Mouse (Mus musculus) midbrain, embryonic 13.5 days (tissue): ENCODE measurements around the gene Naaladl1. TPM values are rescaled to one million over a fixed set of nuclear protein-coding genes. Genes with fewer than 3 reads are reported as not detected.

Experiments
- ATAC-seq: fragments of 200-750 bp; cut with Nextera tagmentation; 2 replicates; pipeline ENCODE4 v1.8.0; 2017; ENCODE audit warnings: mild to moderate bottlenecking, moderate TSS enrichment, moderate library complexity
- H3K27ac ChIP-seq: fragments of 300-500 bp; sonication (generic); 2 replicates; pipeline ENCODE4 v1.5.1; 2015; ENCODE audit warnings: inconsistent platforms, mild to moderate bottlenecking, moderate library complexity
- H3K27me3 ChIP-seq: fragments of 300-500 bp; sonication (generic); 2 replicates; pipeline ENCODE4 v1.6.1; 2015; ENCODE audit warnings: mild to moderate bottlenecking, inconsistent platforms
- H3K36me3 ChIP-seq: fragments of 300-500 bp; sonication (generic); 2 replicates; pipeline ENCODE4 v1.6.1; 2015; ENCODE audit warnings: mild to moderate bottlenecking, inconsistent platforms
- H3K4me1 ChIP-seq: fragments of 300-500 bp; sonication (generic); replicated peaks from 2 replicates; pipeline ENCODE4 v1.6.1; 2015; ENCODE audit warnings: inconsistent platforms
- H3K4me2 ChIP-seq: fragments of 300-500 bp; sonication (generic); replicated peaks from 2 replicates; pipeline ENCODE4 v1.6.1; 2015; ENCODE audit warnings: moderate library complexity, mild to moderate bottlenecking, inconsistent platforms
- H3K4me3 ChIP-seq: fragments of 300-500 bp; sonication (generic); replicated peaks from 2 replicates; pipeline ENCODE4 v1.5.1; 2015; ENCODE audit warnings: mild to moderate bottlenecking, inconsistent platforms
- H3K9ac ChIP-seq: fragments of 300-500 bp; sonication (generic); replicated peaks from 2 replicates; pipeline ENCODE4 v1.6.1; 2015; ENCODE audit warnings: mild to moderate bottlenecking, inconsistent platforms
- H3K9me3 ChIP-seq: fragments of 300-500 bp; sonication (generic); 2 replicates; pipeline ENCODE4 v1.6.1; 2016; ENCODE audit warnings: mild to moderate bottlenecking, inconsistent platforms
- WGBS: fragments of 180-500 bp; shearing (Covaris S2); methylation state at CpG from one replicate; pipeline ENCODE4 v1.1.7; 2015; 5-methylcytosine and 5-hydroxymethylcytosine counted together
- polyA plus RNA-seq: library from polyadenylated mRNA; unstranded; fragments of >200 nt; fragmentation: Nextera tagmentation; extraction: Ambion mirVana; gene quantifications from 2 replicates; pipeline ENCODE4 v1.2.1, GENCODE M21; 2015

Naaladl1 gene
- 0.52 and 0.58 TPM in 2 replicates for polyA plus RNA-seq

DNA sequence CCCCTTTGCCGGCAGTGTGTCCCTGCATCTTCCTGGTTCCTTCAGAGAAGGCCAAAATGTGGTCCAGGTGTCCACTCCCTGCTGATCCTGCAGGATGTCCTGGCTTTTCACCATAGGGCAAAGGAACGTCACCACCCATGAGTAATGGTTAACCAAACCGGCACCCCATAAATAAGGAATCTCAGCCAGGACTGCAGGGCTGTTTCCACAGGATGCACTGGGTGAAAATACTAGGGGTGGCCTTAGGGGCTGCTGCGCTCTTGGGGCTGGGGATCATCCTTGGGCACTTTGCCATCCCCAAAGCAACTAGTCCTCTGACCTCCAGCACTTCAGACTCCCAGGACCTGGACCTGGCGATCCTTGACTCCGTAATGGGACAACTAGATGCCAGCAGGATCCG lies at the start of gene Naaladl1:
Naaladl1 (plus strand) TSS at position 197 of the 400 bp plus-strand sequence.
- no peak within 1 kb of the TSS for H3K27ac ChIP-seq
- H3K36me3 ChIP-seq = no peaks in the 10 kb centered on the region
- H3K4me2 ChIP-seq = no peak within 1 kb of the TSS
- 0 out of 2 replicates have a peak within 1 kb of the TSS, but pooled peaks have one; percentile 1 for H3K9ac ChIP-seq
- ATAC-seq = no peak
- no peaks in the 10 kb centered on the region for H3K9me3 ChIP-seq
- H3K27me3 ChIP-seq = no peaks in the 10 kb centered on the region
- H3K4me1 ChIP-seq = no peaks in the 10 kb centered on the region
- WGBS = 89% methylated on average over 7 of the region's 7 CpGs
- H3K4me3 ChIP-seq = no peak within 1 kb of the TSS

DNA sequence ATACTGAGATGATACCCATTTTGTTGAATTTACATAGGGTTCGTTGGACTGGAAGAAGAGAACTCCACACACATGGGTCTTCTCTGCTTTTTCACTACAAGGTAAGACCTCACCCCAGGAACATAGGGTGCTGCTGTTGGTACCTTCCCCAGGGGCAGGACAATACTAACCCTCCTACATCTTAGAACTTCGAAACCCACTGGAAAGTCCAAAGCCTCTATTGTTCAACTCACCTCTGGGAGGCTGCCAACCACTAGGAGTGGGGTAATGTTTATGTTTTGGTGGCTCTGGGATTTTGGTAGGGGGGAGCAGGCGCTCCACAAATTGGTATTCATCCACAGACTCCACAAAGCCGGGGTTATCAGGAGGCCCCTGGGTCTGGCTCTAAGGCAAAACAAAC lies 48.9 kb upstream of the Naaladl1 start:
- peaks cover 28% of the 10 kb centered on the region for H3K4me1 ChIP-seq
- H3K27me3 ChIP-seq = no peaks in the 10 kb centered on the region
- peak overlapping the region; percentile 87 for H3K4me2 ChIP-seq
- no peaks in the 10 kb centered on the region for H3K9me3 ChIP-seq
- H3K27ac ChIP-seq = no peak overlapping the region
- ATAC-seq = no peak
- H3K4me3 ChIP-seq = peak overlapping the region; percentile 81
- H3K9ac ChIP-seq = peak overlapping the region; percentile 78
- WGBS = 57% methylated on average over 4 of the region's 4 CpGs
- H3K36me3 ChIP-seq = peaks cover 51% of the 10 kb centered on the region

DNA sequence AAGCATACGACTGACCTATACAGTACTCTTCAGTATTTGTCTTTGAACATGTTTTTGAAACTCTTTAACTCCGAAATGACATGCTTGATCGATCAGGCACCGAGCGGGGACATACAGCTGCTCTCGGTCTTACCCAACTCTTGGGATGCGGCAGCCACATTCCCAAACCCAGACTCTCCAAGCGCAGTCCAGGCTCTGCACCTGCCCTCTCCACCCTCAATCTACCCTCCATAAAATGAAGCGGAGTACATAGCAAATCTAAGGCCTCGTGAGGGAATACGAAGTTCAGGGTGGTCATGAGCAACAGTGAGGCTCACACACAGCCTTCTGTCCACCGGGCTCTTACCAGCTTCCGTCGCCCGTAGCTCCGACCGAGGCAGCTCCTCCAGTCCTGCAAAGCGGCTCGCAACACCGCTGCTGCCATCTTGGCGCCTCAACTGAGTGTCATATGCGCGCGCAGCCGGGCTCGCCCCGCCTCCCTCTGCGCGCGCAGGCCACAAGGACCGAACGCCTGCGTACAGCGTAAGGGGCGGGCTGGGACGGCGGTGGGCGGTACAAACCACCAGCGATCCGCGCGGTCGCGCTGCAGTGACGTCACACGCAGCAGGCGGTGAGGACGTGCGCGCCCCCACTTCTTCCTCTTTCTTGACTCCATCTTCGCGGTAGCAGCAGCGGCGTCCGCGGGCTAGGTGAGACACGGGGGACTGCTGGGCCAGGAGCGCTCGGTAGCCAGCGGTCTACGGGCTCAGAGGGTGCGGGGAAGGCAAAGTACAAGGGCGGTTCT lies 48.1 kb upstream of the Naaladl1 start, which contains the start of the genes Mrpl49 and Fau:
Mrpl49 (minus strand) TSS at position 473 of the 784 bp plus-strand sequence.
Fau (plus strand) TSS at position 532 of the 784 bp plus-strand sequence.
- peak; percentile 88 for ATAC-seq
- Histone ChIP-seq H3K4me1 (peaks cover 36% of the 10 kb centered on the region), H3K4me2 (peak within 1 kb of the TSS; percentile 87), H3K9ac (peak within 1 kb of the TSS; percentile 91), H3K9me3 (no peaks in the 10 kb centered on the region), H3K27ac (peak within 1 kb of the TSS; percentile 81), H3K27me3 (no peaks in the 10 kb centered on the region), H3K36me3 (peaks cover 43% of the 10 kb centered on the region), H3K4me3 (peak within 1 kb of the TSS; percentile 81)
- WGBS = under 1% methylated on average over 63 of the region's 63 CpGs

DNA sequence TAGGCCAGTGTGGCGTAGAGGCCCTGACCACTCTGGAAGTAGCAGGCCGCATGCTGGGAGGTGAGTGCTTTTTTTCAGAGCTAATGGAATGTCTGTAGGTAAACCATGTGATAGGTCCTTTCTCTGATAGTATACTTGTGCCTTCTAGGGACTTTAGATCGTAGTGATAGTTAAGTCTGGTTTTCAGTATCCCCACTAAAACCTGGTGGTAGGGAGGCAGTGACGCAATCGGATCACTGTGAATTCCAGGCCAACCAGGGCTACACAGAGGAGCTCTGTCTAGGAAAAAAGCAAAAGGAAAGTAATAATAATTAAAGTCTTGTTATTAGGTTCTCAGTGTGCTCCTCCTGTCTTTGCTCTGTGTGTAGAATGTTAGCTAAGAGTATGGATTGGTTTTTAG lies 47.1 kb upstream of the Naaladl1 start:
- peak overlapping the region; percentile 81 for H3K4me3 ChIP-seq
- 35% methylated on average over 5 of the region's 5 CpGs for WGBS
- H3K9ac ChIP-seq = peak overlapping the region; percentile 91
- H3K4me1 ChIP-seq = peaks cover 46% of the 10 kb centered on the region
- peaks cover 32% of the 10 kb centered on the region for H3K36me3 ChIP-seq
- no peaks in the 10 kb centered on the region for H3K27me3 ChIP-seq
- H3K27ac ChIP-seq = no peak overlapping the region
- peak overlapping the region; percentile 86 for H3K4me2 ChIP-seq
- H3K9me3 ChIP-seq = no peaks in the 10 kb centered on the region
- 0 out of 2 replicates have a peak, but pooled peaks have one; percentile 0 for ATAC-seq

DNA sequence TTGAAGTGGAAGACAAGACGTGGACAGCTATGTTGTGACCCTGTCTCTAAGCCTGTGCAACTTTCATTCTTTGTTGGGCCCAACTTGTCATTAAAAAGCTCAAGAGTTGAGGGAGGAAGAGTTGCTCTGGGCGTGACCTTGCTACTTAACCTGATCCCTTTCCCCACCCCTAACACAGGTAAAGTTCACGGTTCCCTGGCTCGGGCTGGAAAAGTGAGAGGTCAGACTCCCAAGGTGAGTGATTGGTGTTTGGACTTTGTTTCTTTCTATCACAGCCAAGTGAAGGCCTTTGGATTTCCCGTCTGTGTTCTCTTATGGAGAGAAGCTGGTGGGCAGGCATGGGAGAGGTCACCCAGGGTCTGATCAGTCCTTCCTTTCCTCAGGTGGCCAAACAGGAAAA lies 46.6 kb upstream of the Naaladl1 start:
- Histone ChIP-seq H3K36me3 (peaks cover 28% of the 10 kb centered on the region), H3K4me1 (peaks cover 51% of the 10 kb centered on the region), H3K9me3 (no peaks in the 10 kb centered on the region), H3K27ac (no peak overlapping the region), H3K4me2 (peak overlapping the region; percentile 86), H3K9ac (peak overlapping the region; percentile 91), H3K4me3 (peak overlapping the region; percentile 81), H3K27me3 (no peaks in the 10 kb centered on the region)
- no peak for ATAC-seq
- 82% methylated on average over 5 of the region's 5 CpGs for WGBS

DNA sequence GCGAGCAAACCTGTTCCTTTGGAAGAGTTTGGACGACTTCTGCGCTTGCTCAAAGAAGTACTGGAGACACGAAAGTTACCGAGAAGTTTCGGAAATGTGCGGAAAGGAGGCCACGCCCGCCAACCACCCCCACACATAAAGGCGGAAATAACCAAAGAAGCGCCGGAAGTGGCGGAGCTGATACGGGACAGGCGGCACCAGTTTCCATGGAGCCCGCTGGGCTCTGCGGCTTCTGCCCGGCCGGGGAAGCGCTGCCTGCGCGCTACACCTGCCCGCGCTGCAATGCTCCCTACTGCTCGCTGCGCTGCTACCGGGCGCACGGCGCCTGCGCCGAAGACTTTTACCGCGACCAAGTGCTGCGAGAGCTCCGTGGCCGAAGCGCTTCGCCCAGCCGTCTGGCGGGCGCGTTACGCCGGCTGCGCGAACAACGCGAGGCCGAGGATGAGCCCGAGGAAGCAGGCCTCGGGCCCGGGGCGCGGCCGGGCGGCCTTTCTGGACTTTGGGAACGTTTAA lies 44.5 kb upstream of the Naaladl1 start, which contains the start of gene Znhit2:
Znhit2 (plus strand) TSS at position 172 of the 513 bp plus-strand sequence.
- ATAC-seq = peak; percentile 77
- Histone ChIP-seq H3K36me3 (peaks cover 10% of the 10 kb centered on the region), H3K9ac (peak within 1 kb of the TSS; percentile 98), H3K4me2 (peak within 1 kb of the TSS; percentile 99), H3K9me3 (no peaks in the 10 kb centered on the region), H3K27me3 (no peaks in the 10 kb centered on the region), H3K4me1 (peaks cover 56% of the 10 kb centered on the region), H3K27ac (peak within 1 kb of the TSS; percentile 93), H3K4me3 (peak within 1 kb of the TSS; percentile 91)
- under 1% methylated on average over 58 of the region's 58 CpGs for WGBS

DNA sequence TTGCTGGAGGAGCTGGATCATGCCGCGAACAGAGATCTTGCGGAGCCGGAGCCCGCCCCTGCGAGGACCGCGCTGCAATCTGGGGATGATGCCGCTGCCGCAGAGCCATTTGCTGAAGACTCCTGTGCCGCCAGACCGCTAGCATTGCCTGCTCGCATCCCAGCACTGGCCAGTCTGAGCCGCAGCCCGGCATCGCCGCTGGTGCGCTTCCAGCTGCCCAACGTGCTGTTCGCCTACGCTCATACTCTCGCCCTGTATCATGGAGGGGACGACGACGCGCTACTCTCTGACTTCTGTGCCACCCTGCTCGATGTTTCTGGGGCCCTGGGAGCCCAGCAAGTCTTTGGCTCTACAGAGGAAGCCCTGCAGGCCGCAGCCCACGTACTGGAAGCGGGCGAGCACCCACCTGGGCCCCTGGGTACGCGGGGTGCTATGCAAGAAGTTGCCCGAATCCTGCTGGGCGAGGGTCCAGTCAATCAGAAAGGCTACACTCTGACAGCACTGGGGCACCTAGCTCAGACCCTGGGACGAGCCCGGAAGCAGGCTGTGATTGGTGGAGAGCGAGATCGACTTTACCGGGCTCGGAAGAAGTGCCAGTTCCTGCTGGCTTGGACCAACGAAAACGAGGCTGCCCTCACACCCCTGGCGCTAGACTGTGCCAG lies 43.8 kb upstream of the Naaladl1 start:
- peaks cover 10% of the 10 kb centered on the region for H3K36me3 ChIP-seq
- H3K4me3 ChIP-seq = peak overlapping the region; percentile 91
- H3K4me2 ChIP-seq = peak overlapping the region; percentile 99
- H3K9me3 ChIP-seq = no peaks in the 10 kb centered on the region
- peak overlapping the region; percentile 98 for H3K9ac ChIP-seq
- peaks cover 56% of the 10 kb centered on the region for H3K4me1 ChIP-seq
- H3K27me3 ChIP-seq = no peaks in the 10 kb centered on the region
- H3K27ac ChIP-seq = peak overlapping the region; percentile 93
- peak; percentile 12; the same call in 1 of the 2 replicates for ATAC-seq
- 3% methylated on average over 44 of the region's 44 CpGs for WGBS

DNA sequence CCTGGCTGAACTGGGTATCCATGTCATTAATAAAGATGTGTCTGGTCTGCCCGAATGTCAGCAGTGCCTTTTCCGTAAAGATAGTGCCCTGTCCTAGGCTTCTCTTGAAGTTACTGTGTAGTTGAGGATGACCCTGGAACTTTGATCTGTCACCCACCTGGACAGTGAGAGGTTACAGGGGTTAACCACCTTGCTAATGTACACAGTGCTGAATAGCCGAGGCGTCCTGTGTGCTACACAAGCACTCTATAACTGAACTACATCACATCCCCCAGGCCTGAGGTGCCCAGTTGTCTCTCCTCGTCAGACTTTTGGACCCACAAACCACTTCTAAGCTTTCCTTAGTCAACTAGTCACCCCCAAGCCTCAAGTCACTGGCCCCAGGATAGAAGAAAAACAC lies 43.2 kb upstream of the Naaladl1 start:
- ATAC-seq = no peak
- Histone ChIP-seq H3K4me1 (peaks cover 59% of the 10 kb centered on the region), H3K9me3 (no peaks in the 10 kb centered on the region), H3K27ac (0 out of 2 replicates have a peak overlapping the region, but pooled peaks have one; percentile 93), H3K4me3 (peak overlapping the region; percentile 91), H3K36me3 (peaks cover 10% of the 10 kb centered on the region), H3K27me3 (no peaks in the 10 kb centered on the region), H3K9ac (peak overlapping the region; percentile 98), H3K4me2 (peak overlapping the region; percentile 99)
- 77% methylated on average over 5 of the region's 5 CpGs for WGBS

DNA sequence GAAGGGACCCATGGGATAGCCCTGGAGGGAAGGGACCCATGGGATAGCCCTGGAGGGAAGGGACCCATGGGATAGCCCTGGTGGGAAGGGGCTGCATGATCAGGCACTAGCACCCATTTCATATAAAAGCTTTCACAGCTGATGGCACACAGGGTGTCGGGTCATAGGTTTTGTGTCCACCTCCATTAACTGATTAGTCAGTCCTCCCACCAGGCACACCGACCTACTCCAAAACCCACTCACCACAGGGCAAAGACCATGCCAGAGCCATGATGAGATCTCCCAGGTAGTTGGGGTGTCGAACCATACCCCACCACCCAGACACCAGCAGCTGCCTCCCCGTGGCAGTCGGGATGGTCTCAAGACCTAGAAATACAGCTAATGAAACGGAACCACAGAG lies 42.5 kb upstream of the Naaladl1 start:
- Histone ChIP-seq H3K36me3 (peaks cover 10% of the 10 kb centered on the region), H3K9me3 (no peaks in the 10 kb centered on the region), H3K9ac (peak overlapping the region; percentile 98), H3K27me3 (no peaks in the 10 kb centered on the region), H3K4me2 (peak overlapping the region; percentile 99), H3K27ac (no peak overlapping the region), H3K4me3 (peak overlapping the region; percentile 91; the same call in 1 of the 2 replicates), H3K4me1 (peaks cover 65% of the 10 kb centered on the region)
- 93% methylated on average over 6 of the region's 6 CpGs for WGBS
- ATAC-seq = no peak

DNA sequence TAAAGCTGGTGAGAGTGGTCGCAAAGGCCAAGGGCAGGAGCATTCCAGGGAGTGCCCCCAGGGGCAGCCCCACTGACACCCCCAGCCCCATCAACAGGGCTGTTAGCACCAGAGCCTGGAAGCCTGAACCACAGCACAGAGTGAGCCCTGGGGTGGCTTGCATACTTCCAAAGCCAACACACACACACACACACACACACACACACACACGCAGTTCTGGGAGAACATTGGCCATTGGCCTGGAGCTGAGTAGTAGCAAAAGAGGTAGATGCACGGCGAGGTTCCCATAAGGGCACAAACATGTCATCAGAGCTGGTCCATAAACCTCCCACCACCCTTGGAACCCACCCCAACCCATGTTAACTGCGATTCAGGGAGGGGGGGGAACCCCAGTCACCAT lies 39.0 kb upstream of the Naaladl1 start:
- ATAC-seq = peak; percentile 35
- Histone ChIP-seq H3K9ac (peak overlapping the region; percentile 84), H3K27me3 (no peaks in the 10 kb centered on the region), H3K4me1 (peaks cover 54% of the 10 kb centered on the region), H3K9me3 (no peaks in the 10 kb centered on the region), H3K27ac (peak overlapping the region; percentile 93), H3K4me2 (peak overlapping the region; percentile 93), H3K36me3 (peaks cover 28% of the 10 kb centered on the region), H3K4me3 (peak overlapping the region; percentile 62)
- WGBS = 43% methylated on average over 5 of the region's 5 CpGs

DNA sequence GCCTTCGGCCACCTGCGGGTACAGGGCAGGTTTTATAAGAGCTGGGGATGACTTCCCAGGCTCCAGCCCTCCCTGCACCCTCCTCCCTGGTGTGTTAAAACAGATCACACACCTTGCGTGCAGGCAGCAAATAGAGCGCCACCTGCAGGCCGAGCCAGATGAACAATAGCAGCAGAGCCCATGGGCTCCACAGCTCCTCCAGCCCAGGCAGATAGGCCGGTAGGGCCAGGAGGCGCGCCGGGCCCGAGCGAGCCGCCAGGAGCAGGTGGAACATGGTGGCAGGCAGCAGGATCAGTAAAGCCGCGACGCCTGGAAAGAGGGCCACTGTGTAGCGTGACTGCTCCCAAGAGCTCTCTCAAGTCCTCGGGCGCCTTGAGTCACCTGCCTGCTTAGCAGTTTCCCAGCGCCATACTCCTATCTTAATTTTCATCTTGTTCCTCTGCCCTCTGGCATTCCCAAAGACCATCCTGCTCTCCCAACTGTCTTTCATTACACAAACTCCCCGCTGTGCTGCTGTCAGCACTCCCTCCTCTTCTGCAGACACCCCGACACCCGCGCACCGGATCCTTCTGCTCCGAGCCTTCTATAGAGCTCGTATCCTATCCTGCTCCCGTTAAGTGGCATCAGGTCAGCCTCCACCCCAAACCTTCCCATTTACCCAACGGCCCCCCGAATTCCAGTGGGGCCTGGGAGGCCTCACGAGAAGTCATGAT lies 38.4 kb upstream of the Naaladl1 start:
- ATAC-seq = peak; percentile 76
- H3K27me3 ChIP-seq = no peaks in the 10 kb centered on the region
- no peaks in the 10 kb centered on the region for H3K9me3 ChIP-seq
- H3K27ac ChIP-seq = peak overlapping the region; percentile 93
- peak overlapping the region; percentile 93 for H3K4me2 ChIP-seq
- peaks cover 48% of the 10 kb centered on the region for H3K4me1 ChIP-seq
- peak overlapping the region; percentile 62 for H3K4me3 ChIP-seq
- peak overlapping the region; percentile 84 for H3K9ac ChIP-seq
- WGBS = under 1% methylated on average over 30 of the region's 30 CpGs
- H3K36me3 ChIP-seq = peaks cover 28% of the 10 kb centered on the region
